Mouse (Mus musculus) CH12.LX (cell line): ENCODE measurements around the gene Igfbp5. TPM values are rescaled to one million over a fixed set of nuclear protein-coding genes. Genes with fewer than 3 reads are reported as not detected.

Source experiments
- DNase-seq: peaks from one replicate; pipeline ENCODE4 v3.0.0-alpha.2; 2013; ENCODE audit errors: extremely low read depth
- H3K27ac ChIP-seq: 2 replicates; pipeline ENCODE4 v1.5.1; 2012; ENCODE audit warnings: low read depth, mild to moderate bottlenecking, control low read depth, moderate library complexity; ENCODE audit not compliant: insufficient read depth
- H3K27me3 ChIP-seq: replicated peaks from 2 replicates; pipeline ENCODE3; 2012; ENCODE audit warnings: inconsistent platforms
- H3K36me3 ChIP-seq, 2 experiments: replicated peaks in 1 of 2; 2 replicates each; pipeline versions ENCODE3 to v1.6.1; 2012; ENCODE audit warnings: inconsistent platforms in 1 of 2, low read length in 1 of 2, mild to moderate bottlenecking in 1 of 2, mixed read lengths in 1 of 2, moderate library complexity in 1 of 2; ENCODE audit not compliant: control insufficient read depth in 1 of 2, insufficient read depth in 1 of 2
- H3K4me1 ChIP-seq, 2 experiments: 2 replicates each; pipeline ENCODE4 v1.6.1; 2012; ENCODE audit warnings: inconsistent platforms in 1 of 2, moderate library complexity in 1 of 2; ENCODE audit not compliant: insufficient read depth in 2 of 2, control insufficient read depth in 1 of 2
- H3K4me2 ChIP-seq: 2 replicates; pipeline ENCODE4 v1.6.1; 2012; ENCODE audit warnings: low read depth, mild to moderate bottlenecking, control low read depth; ENCODE audit not compliant: poor library complexity, insufficient read depth, severe bottlenecking
- H3K4me3 ChIP-seq, 3 experiments: fragments of 150-350 bp in 1 of 3; sonication (generic) in 1 of 3; replicated peaks in 1 of 3; 2 replicates each; pipeline versions ENCODE3 to v1.5.1; 2011 to 2012; ENCODE audit warnings: low read depth in 2 of 3, low read length in 2 of 3, mild to moderate bottlenecking in 2 of 3, moderate library complexity in 2 of 3, control low read depth in 1 of 3, improper control_type of control experiment in 1 of 3, inconsistent platforms in 1 of 3, mixed read lengths in 1 of 3; ENCODE audit not compliant: poor library complexity in 1 of 3
- H3K79me2 ChIP-seq: replicated peaks from 2 replicates; pipeline ENCODE4 v1.6.1; 2012; ENCODE audit warnings: mild to moderate bottlenecking, moderate library complexity; ENCODE audit not compliant: control insufficient read depth, poor library complexity, insufficient read depth, severe bottlenecking; ENCODE audit errors: extremely low read depth
- H3K9ac ChIP-seq: 2 replicates; pipeline ENCODE4 v1.6.1; 2012; ENCODE audit warnings: low read depth, mild to moderate bottlenecking, control low read depth, moderate library complexity; ENCODE audit not compliant: insufficient read depth
- H3K9me3 ChIP-seq: replicated peaks from 2 replicates; pipeline ENCODE3; 2012; ENCODE audit warnings: low read length, inconsistent platforms, mixed read lengths
- E2F4 ChIP-seq: IDR thresholded peaks from 2 replicates; pipeline ENCODE4 v1.6.1; 2011; ENCODE audit warnings: low read depth, low read length, improper control_type of control experiment; ENCODE audit not compliant: insufficient replicate concordance
- ELF1 ChIP-seq: IDR thresholded peaks from 2 replicates; pipeline ENCODE4 v1.6.1; 2014; ENCODE audit warnings: low read depth, mild to moderate bottlenecking, inconsistent platforms, low read length, improper control_type of control experiment
- EP300 ChIP-seq: IDR thresholded peaks from 2 replicates; pipeline ENCODE4 v1.6.1; 2011; ENCODE audit warnings: low read length, improper control_type of control experiment
- IRF4 ChIP-seq: IDR thresholded peaks from 2 replicates; pipeline ENCODE4 v1.6.1; 2014; ENCODE audit warnings: low read depth, mild to moderate bottlenecking, inconsistent platforms, low read length, improper control_type of control experiment
- KAT2A ChIP-seq: IDR thresholded peaks from 2 replicates; pipeline ENCODE4 v1.6.1; 2012; ENCODE audit warnings: low read length, improper control_type of control experiment, inconsistent platforms; ENCODE audit not compliant: insufficient replicate concordance
- MAFK ChIP-seq: IDR thresholded peaks from 2 replicates; pipeline ENCODE4 v1.6.1; 2011; ENCODE audit warnings: low read length, improper control_type of control experiment; ENCODE audit not compliant: insufficient replicate concordance
- MAX ChIP-seq: IDR thresholded peaks from 2 replicates; pipeline ENCODE4 v1.6.1; 2011; ENCODE audit warnings: low read length, improper control_type of control experiment
- MEF2A ChIP-seq: IDR thresholded peaks from 2 replicates; pipeline ENCODE4 v1.6.1; 2014; ENCODE audit warnings: low read depth, mild to moderate bottlenecking, inconsistent platforms, low read length, improper control_type of control experiment, borderline replicate concordance
- MXI1 ChIP-seq: IDR thresholded peaks from 2 replicates; pipeline ENCODE4 v1.6.1; 2011; ENCODE audit warnings: mild to moderate bottlenecking, low read depth, low read length, improper control_type of control experiment
- RAD21 ChIP-seq: IDR thresholded peaks from 2 replicates; pipeline ENCODE4 v1.6.1; 2011; ENCODE audit warnings: low read depth, mild to moderate bottlenecking, low read length, improper control_type of control experiment, moderate library complexity
- TBP ChIP-seq: conservative IDR thresholded peaks from 2 replicates; pipeline ENCODE4 v1.6.1; 2011; ENCODE audit warnings: low read depth, low read length, improper control_type of control experiment
- TCF12 ChIP-seq: IDR thresholded peaks from 2 replicates; pipeline ENCODE4 v1.6.1; 2014; ENCODE audit warnings: low read depth, mild to moderate bottlenecking, inconsistent platforms, low read length, improper control_type of control experiment
- UBTF ChIP-seq: IDR thresholded peaks from 2 replicates; pipeline ENCODE4 v1.6.1; 2012; ENCODE audit warnings: low read depth, mild to moderate bottlenecking, inconsistent platforms, low read length, improper control_type of control experiment, moderate library complexity
- dilution Hi-C: fragments of 300-500 bp; cut with MboI; formaldehyde crosslinking; loops from 2 replicates; pipeline ENCODE4 v1.14.3; 2020; ENCODE audit warnings: low sequenced_read_pairs; ENCODE audit not compliant: extremely low pct_unique_long_range_greater_than_20kb, extremely low pct_ligation_motif_present
- in situ Hi-C: fragments of 300-500 bp; cut with MboI; formaldehyde crosslinking; loops from 3 replicates; pipeline ENCODE4 v1.14.3; 2019; ENCODE audit warnings: low sequenced_read_pairs, low pct_ligation_motif_present, low pct_unique_long_range_greater_than_20kb, mixed read lengths
- polyA plus RNA-seq: library from polyadenylated mRNA; unstranded; fragments of >175 nt; gene quantifications from 2 replicates; pipeline ENCODE4 v1.2.1, GENCODE M21; 2012; ENCODE audit warnings: low read depth; ENCODE audit not compliant: insufficient read length
- total RNA-seq, 2 experiments: library from RNA; depleted of rRNA; stranded (reverse); fragments of 300-350 nt in 1 of 2; fragments of >200 nt in 1 of 2; gene quantifications; 2 replicates each; pipeline ENCODE4 v1.2.3; 2012 to 2014

Igfbp5 gene
- total and polyA plus RNA-seq, 3 experiments: 0.08 to 0.09 TPM; not detected in 1

DNA sequence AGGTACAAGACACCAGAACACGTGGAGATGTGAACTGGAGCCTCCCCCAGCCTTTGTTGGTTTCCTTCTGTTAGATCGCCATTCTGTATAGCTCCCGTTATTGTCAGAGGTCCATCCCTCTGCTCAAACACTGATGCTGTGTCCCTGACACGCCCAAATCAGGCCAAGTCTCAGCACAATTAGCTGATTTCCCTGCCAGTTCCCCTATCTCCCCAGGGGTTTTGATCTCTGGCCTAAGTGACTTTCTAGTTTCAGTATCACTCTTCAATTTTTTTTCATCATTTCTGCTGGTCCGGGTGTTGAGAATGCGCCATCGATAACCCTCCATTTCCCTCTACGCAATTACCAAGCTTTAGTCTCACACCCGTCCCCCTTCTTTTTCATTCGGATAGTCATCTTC, 51.8 kb downstream of the Igfbp5 start (continued):
- TF ChIP-seq MEF2A: peak; percentile 64; the same call in 1 of the 2 replicates
- TF ChIP-seq E2F4: 0 out of 2 replicates have a peak, but pooled peaks have one; percentile 20
- TF ChIP-seq RAD21: no peak; the same call in 1 of the 2 replicates
- peak; percentile 96 for TF ChIP-seq IRF4
- peak; percentile 65 for TF ChIP-seq TCF12
- 0 out of 2 replicates have a peak, but pooled peaks have one; percentile 41 for TF ChIP-seq KAT2A
- TF ChIP-seq UBTF: no peak
- no peak for TF ChIP-seq ELF1

DNA sequence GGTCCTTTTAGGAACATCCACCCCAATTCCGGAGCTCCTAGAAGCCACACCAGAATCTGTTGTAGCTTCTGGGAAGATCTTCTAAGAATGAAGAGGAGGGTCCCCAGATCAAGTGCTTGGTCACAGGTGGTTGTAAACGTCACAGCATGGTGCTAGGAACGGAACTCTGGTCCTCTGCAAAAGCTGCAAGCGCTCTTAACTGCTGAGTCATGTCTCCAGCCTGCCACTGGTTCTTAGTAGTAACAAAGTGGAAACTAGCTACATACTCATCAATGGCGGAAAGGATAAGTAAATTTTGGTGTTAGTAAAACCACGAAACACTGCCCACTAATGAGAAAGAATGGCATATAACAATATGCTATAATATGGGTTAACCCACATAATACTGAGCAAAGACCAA, 54.7 kb downstream of the Igfbp5 start:
- no peak for TF ChIP-seq MAX
- TF ChIP-seq MAFK: peak; percentile 61
- no peak for TF ChIP-seq EP300
- TF ChIP-seq, all 38 proteins: peak for 1
- Histone ChIP-seq H3K27me3 (peaks cover 20% of the 10 kb centered on the region), H3K4me1 (peaks cover 4 to 17% of the 10 kb centered on the region in 2 experiments), H3K36me3 (no peaks in the 10 kb centered on the region), H3K9ac (no peak overlapping the region), H3K79me2 (peaks cover 4% of the 10 kb centered on the region; the same call in 1 of the 2 replicates), H3K4me3 (no peak overlapping the region), H3K27ac (no peak overlapping the region), H3K4me2 (no peak overlapping the region), H3K9me3 (no peaks in the 10 kb centered on the region)
- in situ Hi-C loops (no loop called here), dilution Hi-C loops (no loop called here)
- DNase-seq: no peak

DNA sequence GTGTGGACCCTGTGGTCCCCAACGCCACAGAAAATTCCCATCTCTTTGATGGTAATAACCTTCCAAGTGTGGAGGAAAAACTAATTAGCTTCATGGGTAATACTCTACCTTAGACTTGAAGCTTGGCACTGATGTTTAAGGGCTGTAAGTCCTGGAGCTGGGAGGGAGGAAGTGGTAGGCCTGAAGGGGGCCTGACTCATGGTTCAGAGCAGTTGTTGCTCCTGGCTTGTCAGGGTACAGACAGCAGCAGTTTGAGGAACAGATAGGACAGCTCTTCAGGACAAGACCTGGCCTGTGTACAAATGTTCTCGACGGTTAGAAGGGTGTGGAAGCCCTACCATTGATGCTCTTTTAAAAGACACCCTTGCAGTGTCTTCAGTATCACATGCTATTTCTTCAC, 59.1 kb downstream of the Igfbp5 start:
- Histone ChIP-seq H3K9me3 (peaks cover 8% of the 10 kb centered on the region), H3K36me3 (no peaks in the 10 kb centered on the region), H3K79me2 (no peaks in the 10 kb centered on the region), H3K27me3 (peaks cover 8% of the 10 kb centered on the region), H3K4me2 (no peak overlapping the region), H3K4me1 (peaks cover 0 to 6% of the 10 kb centered on the region in 2 experiments; a peak in 1 of 4 replicates), H3K4me3 (no peak overlapping the region), H3K9ac (no peak overlapping the region), H3K27ac (no peak overlapping the region)
- TF ChIP-seq TBP (peak; percentile 99), UBTF (peak; percentile 100), MXI1 (no peak)
- DNase-seq: no peak
- in situ Hi-C loops: no loop called here
- dilution Hi-C loops: no loop called here
